Mouse (Mus musculus) intestine, embryonic 16.5 days (tissue): ENCODE data around the gene Crebl2. TPM values are rescaled to one million over a fixed set of nuclear protein-coding genes. Genes with fewer than 3 reads are reported as not detected.

Experiments
- ATAC-seq: fragments of 200-750 bp; cut with Nextera tagmentation; 2 replicates; pipeline ENCODE4 v1.8.0; 2017; ENCODE audit warnings: moderate TSS enrichment, moderate library complexity
- H3K27ac ChIP-seq: fragments of 300-500 bp; sonication (generic); 2 replicates; pipeline ENCODE4 v1.5.1; 2014; ENCODE audit warnings: mild to moderate bottlenecking, low read length
- H3K27me3 ChIP-seq: fragments of 300-500 bp; sonication (generic); replicated peaks from 2 replicates; pipeline ENCODE4 v1.6.1; 2014; ENCODE audit warnings: low read length, control low read depth, mixed read lengths; ENCODE audit not compliant: control insufficient read depth, insufficient read depth
- H3K36me3 ChIP-seq: fragments of 300-500 bp; sonication (generic); 2 replicates; pipeline ENCODE4 v1.6.1; 2014; ENCODE audit warnings: low read length, control low read depth; ENCODE audit not compliant: control insufficient read depth, insufficient read depth
- H3K4me1 ChIP-seq: fragments of 300-500 bp; sonication (generic); 2 replicates; pipeline ENCODE4 v1.6.1; 2014; ENCODE audit warnings: low read length, control low read depth, mixed read lengths; ENCODE audit not compliant: control insufficient read depth, insufficient read depth
- H3K4me2 ChIP-seq: fragments of 300-500 bp; sonication (generic); 2 replicates; pipeline ENCODE4 v1.6.1; 2014; ENCODE audit warnings: low read depth, low read length, control low read depth
- H3K4me3 ChIP-seq: fragments of 300-500 bp; sonication (generic); 2 replicates; pipeline ENCODE4 v1.5.1; 2014; ENCODE audit warnings: mild to moderate bottlenecking, low read length
- H3K9ac ChIP-seq: fragments of 300-500 bp; sonication (generic); 2 replicates; pipeline ENCODE4 v1.6.1; 2014; ENCODE audit warnings: low read depth, low read length
- H3K9me3 ChIP-seq: fragments of 300-500 bp; sonication (generic); 2 replicates; pipeline ENCODE4 v1.6.1; 2016; ENCODE audit warnings: low read length, control low read depth; ENCODE audit not compliant: control insufficient read depth
- WGBS: fragments of 180-500 bp; shearing (Covaris S2); extraction: QIAGEN DNeasy Blood & Tissue Kit; methylation state at CpG from one replicate; pipeline ENCODE4 v1.1.7; 2014; 5-methylcytosine and 5-hydroxymethylcytosine counted together
- polyA plus RNA-seq: library from polyadenylated mRNA; unstranded; fragments of >200 nt; fragmentation: Nextera tagmentation; extraction: Ambion mirVana; gene quantifications from 2 replicates; pipeline ENCODE4 v1.2.1, GENCODE M21; 2015

The Crebl2 gene
- polyA plus RNA-seq, 1 experiment from 2014 or later, result 3.6 TPM

GRCm38 (mm10) chr6:134846308-134846707 lies 16.4 kb downstream of the Crebl2 start:
- WGBS, result 87% methylated on average over 6 of the region's 6 CpGs
- no peak for ATAC-seq

DNA sequence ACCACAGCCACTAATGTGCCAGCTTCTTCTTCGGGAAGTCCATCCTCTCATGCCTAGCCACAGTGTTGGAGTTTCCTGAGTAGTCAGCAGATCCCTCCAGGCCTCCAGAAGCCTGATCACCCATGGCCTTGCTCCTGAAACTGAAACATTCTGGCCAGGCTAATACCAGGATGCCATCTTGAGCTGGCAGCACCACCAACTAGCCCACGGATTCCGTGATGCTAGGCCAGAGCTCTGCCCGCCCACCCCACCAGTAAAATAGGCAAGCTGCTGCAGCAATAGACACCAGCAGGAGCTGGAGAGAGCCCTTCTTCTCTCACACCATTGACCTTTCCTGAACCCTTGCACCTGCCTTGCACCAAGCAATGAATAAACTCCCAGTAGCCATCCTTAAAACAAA lies 17.6 kb downstream of the Crebl2 start:
- H3K4me2 ChIP-seq, result no peak overlapping the region
- H3K36me3 ChIP-seq, result no peaks in the 10 kb centered on the region
- no peaks in the 10 kb centered on the region for H3K27me3 ChIP-seq
- no peaks in the 10 kb centered on the region for H3K9me3 ChIP-seq
- ATAC-seq, result no peak
- H3K9ac ChIP-seq, result no peak overlapping the region
- H3K27ac ChIP-seq, result no peak overlapping the region
- H3K4me3 ChIP-seq, result no peak overlapping the region
- WGBS, result 91% methylated on average over 4 of the region's 4 CpGs
- H3K4me1 ChIP-seq, result 0 out of 2 replicates have a peak, but pooled peaks cover 3% of the 10 kb centered on the region

More at GRCm38 (mm10) chr6:134846308-134846707, 16.4 kb downstream of the Crebl2 start:
- no peak overlapping the region for H3K4me2 ChIP-seq
- no peak overlapping the region for H3K4me3 ChIP-seq
- no peaks in the 10 kb centered on the region for H3K36me3 ChIP-seq
- no peaks in the 10 kb centered on the region for H3K9me3 ChIP-seq
- H3K27me3 ChIP-seq, result no peaks in the 10 kb centered on the region
- 0 out of 2 replicates have a peak, but pooled peaks cover 3% of the 10 kb centered on the region for H3K4me1 ChIP-seq
- no peak overlapping the region for H3K27ac ChIP-seq
- no peak overlapping the region for H3K9ac ChIP-seq

DNA sequence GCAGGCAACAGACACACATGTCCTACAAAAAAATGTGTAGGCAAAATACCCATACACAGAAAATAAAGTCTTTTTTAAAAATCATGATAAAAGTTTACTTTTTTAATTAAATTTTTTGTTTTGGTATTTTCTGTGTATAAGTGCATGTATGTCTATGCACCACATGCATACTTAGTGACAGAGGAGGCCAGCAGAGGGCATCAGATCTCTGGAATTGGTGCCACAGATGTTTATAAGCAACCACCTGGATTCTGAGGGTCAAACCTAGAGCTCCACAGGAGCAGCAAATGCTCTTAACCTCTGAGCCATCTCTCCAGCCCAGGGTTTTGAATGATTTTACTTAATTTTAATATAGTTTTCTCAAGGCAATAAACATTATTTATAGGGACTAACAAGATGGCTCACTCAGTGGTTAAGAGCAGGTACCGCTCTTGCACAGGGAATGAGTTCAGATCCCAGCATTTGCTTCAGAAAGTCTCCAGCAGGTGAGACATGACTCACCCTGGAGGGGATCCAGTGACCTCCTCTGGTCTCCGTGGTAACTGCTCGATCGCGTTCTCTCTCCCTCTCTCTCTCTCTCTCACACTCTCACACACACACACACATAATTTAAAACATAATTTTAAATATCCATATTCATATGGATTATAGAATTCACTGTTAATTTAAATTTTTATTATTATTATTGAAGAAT lies 18.4 kb downstream of the Crebl2 start:
- H3K9me3 ChIP-seq, result no peaks in the 10 kb centered on the region
- no peaks in the 10 kb centered on the region for H3K27me3 ChIP-seq
- H3K9ac ChIP-seq, result no peak overlapping the region
- no peak overlapping the region for H3K27ac ChIP-seq
- no peak overlapping the region for H3K4me2 ChIP-seq
- 0 out of 2 replicates have a peak, but pooled peaks cover 3% of the 10 kb centered on the region for H3K4me1 ChIP-seq
- no peak for ATAC-seq
- no peaks in the 10 kb centered on the region for H3K36me3 ChIP-seq
- H3K4me3 ChIP-seq, result no peak overlapping the region
- WGBS, result 82% methylated on average over 5 of the region's 5 CpGs

DNA sequence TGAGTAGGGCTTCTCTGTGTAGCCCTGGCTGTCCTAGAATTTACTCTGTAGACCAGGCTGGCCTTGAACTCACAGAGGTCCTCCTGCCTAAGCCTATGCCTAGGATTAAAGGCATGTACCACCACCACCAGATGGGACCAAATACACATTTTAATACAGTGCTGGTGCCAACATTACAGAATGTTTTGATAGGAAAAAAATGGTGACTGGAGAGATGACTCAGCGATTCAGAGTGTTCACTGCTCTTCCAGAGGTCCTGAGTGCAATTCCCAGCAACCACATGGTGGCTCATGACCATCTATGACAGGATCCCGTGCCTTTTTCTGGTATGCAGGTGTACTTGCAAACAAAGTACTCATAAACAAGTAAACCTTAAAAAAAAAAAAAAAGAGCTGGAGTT lies 19.5 kb downstream of the Crebl2 start:
- H3K9ac ChIP-seq, result no peak overlapping the region
- 0 out of 2 replicates have a peak, but pooled peaks cover 3% of the 10 kb centered on the region for H3K4me1 ChIP-seq
- no peaks in the 10 kb centered on the region for H3K36me3 ChIP-seq
- H3K27me3 ChIP-seq, result no peaks in the 10 kb centered on the region
- H3K4me3 ChIP-seq, result no peak overlapping the region
- no peaks in the 10 kb centered on the region for H3K9me3 ChIP-seq
- H3K4me2 ChIP-seq, result no peak overlapping the region
- ATAC-seq, result no peak
- 80% methylated on average over 2 of the region's 2 CpGs for WGBS
- no peak overlapping the region for H3K27ac ChIP-seq

DNA sequence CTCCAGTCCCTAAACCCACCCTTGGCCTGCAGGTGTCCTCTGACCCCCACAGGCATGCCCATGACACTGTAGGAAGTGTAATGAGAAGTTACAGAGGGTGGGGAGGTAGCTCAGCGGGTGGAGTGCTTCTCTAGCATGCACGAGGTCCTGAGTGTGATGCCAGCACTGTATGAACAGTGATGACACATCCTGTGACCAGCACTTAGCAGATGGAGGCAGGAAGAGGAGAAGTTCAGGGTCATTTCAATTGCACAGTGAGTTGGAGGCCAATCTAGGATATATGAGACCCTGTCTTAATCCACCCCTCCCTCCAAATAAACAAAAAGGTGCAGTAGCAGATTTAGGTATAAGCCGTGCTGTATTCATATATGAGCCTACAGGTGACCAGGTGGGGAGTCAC lies 20.0 kb downstream of the Crebl2 start:
- Histone ChIP-seq H3K4me1 (0 out of 2 replicates have a peak, but pooled peaks cover 3% of the 10 kb centered on the region), H3K27ac (no peak overlapping the region), H3K27me3 (no peaks in the 10 kb centered on the region), H3K9me3 (no peaks in the 10 kb centered on the region), H3K36me3 (no peaks in the 10 kb centered on the region), H3K9ac (no peak overlapping the region), H3K4me3 (no peak overlapping the region), H3K4me2 (no peak overlapping the region)
- ATAC-seq, result no peak
- 63% methylated on average over 3 of the region's 3 CpGs for WGBS

DNA sequence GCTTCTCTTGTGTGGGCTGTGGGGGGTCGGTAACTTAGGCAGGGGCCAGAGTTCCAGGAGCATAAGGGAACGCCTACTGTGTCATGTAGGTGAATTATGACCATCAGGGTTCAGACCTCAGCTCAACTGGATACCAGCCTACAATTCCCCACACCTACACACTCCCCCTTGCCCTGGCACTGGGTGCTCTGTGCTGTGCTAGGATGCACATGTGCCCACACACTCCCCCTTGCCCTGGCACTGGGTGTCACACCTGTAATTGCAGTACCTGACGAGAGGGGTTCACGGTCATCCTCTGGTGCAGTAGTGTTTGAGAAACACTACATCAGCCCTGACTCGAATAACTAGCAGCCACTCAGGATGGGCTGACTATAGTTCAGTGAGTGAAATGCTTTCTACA lies 24.8 kb downstream of the Crebl2 start:
- WGBS, result 74% methylated on average over 5 of the region's 5 CpGs

DNA sequence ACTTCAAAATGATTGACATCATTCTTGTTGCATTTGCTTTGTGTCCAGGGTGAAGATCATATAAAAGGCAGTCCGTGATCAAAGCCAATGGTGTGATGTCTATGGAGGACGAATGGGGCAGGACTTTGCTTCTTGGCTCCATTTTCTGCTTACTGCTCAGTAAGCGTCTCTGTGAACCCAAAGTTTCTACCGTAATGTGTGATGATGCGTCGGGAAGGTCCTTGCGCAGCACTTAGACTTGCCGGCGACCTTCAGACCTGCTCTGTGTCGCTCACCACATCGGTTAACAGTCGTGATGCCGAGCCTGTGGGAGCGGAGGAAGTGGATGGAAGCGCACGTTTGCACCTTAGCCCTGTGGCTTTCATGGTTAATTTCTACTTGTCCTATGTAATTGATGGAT lies 26.0 kb downstream of the Crebl2 start:
- Histone ChIP-seq H3K9ac (no peak overlapping the region), H3K27me3 (no peaks in the 10 kb centered on the region), H3K36me3 (no peaks in the 10 kb centered on the region), H3K27ac (no peak overlapping the region), H3K9me3 (no peaks in the 10 kb centered on the region), H3K4me2 (no peak overlapping the region), H3K4me1 (0 out of 2 replicates have a peak, but pooled peaks cover 6% of the 10 kb centered on the region), H3K4me3 (no peak overlapping the region)
- ATAC-seq, result no peak
- 87% methylated on average over 16 of the region's 16 CpGs for WGBS

More for the DNA sequence above, 24.8 kb downstream of the Crebl2 start:
- Histone ChIP-seq H3K9ac (no peak overlapping the region), H3K4me1 (0 out of 2 replicates have a peak, but pooled peaks cover 4% of the 10 kb centered on the region), H3K4me2 (no peak overlapping the region), H3K27ac (no peak overlapping the region), H3K9me3 (no peaks in the 10 kb centered on the region), H3K4me3 (no peak overlapping the region), H3K27me3 (no peaks in the 10 kb centered on the region), H3K36me3 (no peaks in the 10 kb centered on the region)
- no peak for ATAC-seq

DNA sequence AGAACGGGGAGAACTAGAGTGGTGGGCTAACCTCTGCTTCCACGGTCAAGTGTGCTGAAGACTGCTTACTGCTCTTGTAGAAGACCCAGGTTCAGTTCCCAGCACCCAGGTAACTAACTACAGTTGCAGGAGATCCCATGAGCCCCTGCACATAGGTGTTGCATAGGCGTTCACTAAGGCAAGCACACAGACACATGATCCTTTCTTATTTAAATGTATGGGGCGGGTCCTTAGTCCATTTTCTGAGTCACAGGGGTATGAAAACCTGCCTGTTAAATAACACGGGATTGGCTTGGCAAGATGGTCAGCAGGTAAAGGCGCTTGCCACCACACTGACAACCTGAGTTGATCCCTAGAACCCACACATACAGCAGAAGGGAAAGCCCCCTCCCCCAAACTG lies 29.1 kb downstream of the Crebl2 start:
- Histone ChIP-seq H3K4me2 (no peak overlapping the region), H3K27ac (no peak overlapping the region), H3K36me3 (no peaks in the 10 kb centered on the region), H3K4me3 (no peak overlapping the region), H3K9ac (no peak overlapping the region), H3K4me1 (peaks cover 15% of the 10 kb centered on the region), H3K27me3 (no peaks in the 10 kb centered on the region), H3K9me3 (no peaks in the 10 kb centered on the region)
- ATAC-seq, result no peak
- 90% methylated on average over 6 of the region's 6 CpGs for WGBS

DNA sequence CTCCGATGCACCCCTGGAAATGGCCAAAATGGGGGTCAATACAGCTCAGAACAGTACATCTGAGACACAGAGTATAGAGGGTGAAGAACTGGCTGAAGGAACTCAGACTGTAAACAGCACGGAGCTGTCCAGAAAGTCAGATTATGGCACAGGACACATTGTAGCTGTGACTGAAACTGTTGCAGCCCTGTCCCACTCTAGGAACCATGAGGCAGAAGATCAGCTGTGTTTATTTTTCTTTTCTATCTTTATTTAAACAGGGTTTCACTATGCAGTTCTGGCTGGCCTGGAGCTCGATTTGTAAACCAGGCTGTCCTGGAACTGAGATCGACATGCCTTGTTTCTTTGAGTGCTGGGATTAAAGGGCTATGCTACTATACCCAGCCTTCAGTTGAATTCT lies 30.3 kb downstream of the Crebl2 start:
- Histone ChIP-seq H3K9me3 (no peaks in the 10 kb centered on the region), H3K27ac (no peak overlapping the region), H3K27me3 (no peaks in the 10 kb centered on the region), H3K36me3 (no peaks in the 10 kb centered on the region), H3K4me3 (no peak overlapping the region), H3K4me1 (peaks cover 15% of the 10 kb centered on the region), H3K4me2 (no peak overlapping the region), H3K9ac (no peak overlapping the region)
- peak; percentile 6; the same call in 1 of the 2 replicates for ATAC-seq
- 35% methylated on average over 4 of the region's 4 CpGs for WGBS

GRCm38 (mm10) chr6:134861386-134861785 lies 31.4 kb downstream of the Crebl2 start:
- Histone ChIP-seq H3K27ac (no peak overlapping the region), H3K9ac (no peak overlapping the region), H3K4me1 (peaks cover 15% of the 10 kb centered on the region), H3K36me3 (no peaks in the 10 kb centered on the region), H3K4me3 (no peak overlapping the region), H3K27me3 (no peaks in the 10 kb centered on the region), H3K9me3 (no peaks in the 10 kb centered on the region), H3K4me2 (no peak overlapping the region)
- no peak for ATAC-seq
- WGBS, result 89% methylated on average over 12 of the region's 12 CpGs
